Mouse (Mus musculus): Measurements from ENCODE around the gene Cxcr4.

DNA sequence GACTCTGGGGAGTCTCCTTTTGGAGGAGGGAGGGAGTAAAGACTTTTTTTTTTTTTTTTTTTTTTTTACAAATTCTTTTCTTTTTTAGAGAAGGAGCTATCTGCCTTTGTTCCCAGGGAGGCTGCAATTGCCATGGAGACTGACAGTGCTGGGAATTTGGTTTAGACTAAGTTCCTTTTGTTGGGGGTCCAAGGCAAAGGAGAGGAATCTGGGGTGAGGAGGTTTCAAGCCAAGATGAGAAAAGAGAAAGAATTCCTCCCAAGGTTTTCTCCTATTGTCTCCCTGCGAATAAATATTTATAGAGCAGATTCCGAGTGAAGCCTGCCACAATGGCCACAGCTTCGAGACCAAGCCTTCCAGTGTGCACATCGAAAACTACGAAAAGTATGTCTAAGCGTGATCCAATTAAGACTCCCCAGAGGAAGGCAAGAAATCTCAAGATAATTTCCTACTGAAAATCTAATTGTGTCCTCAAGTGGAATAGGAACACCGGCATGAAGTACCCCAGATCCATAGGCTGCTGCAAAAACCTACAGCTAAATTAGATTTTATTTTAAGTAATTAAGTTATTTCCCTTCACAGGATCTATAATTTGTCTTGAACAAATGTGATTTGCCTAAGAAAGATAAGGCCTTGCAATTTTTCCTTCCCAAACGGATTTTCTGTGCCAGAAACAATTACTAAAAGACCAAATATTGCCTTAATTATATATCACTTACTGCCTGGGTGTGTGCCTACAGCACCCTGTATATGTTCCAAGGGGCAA lies 5.7 kb downstream of the Cxcr4 start:
- TF ChIP-seq CTCF (IDR thresholded peaks at IDR 0.05; ENCODE audit: low read depth), result no peak
- no peak for TF ChIP-seq EP300 (IDR thresholded peaks at IDR 0.05; ENCODE audit: low read depth)
